In genomic region chr3:145989576-145990081, GRCm38 (mm10) we compare ENCODE assay signal across 7 mouse cellular contexts. TPM values are rescaled to one million over a fixed set of nuclear protein-coding genes. Genes with fewer than 3 reads are reported as not detected.
DNase-seq lines count a peak whose midpoint lies in the region; ATAC-seq and TF ChIP-seq lines count a peak whose summit lies in the region.

No protein-coding gene starts in this region.

- H3K36me3 ChIP-seq in lung, postnatal 0 days (ENCODE audit: insufficient read depth, low read length): no peaks in the 10 kb centered on the region
- no peaks in the 10 kb centered on the region for H3K36me3 ChIP-seq in embryonic facial prominence, embryonic 14.5 days (ENCODE audit: control insufficient read depth, insufficient read depth, low read length)
- peaks cover 3% of the 10 kb centered on the region for H3K36me3 ChIP-seq in limb, embryonic 13.5 days
- no peaks in the 10 kb centered on the region for H3K36me3 ChIP-seq in stomach, embryonic 14.5 days (ENCODE audit: control insufficient read depth, insufficient read depth, low read length)

- no peak for TF ChIP-seq EP300 in lung, postnatal 0 days (IDR thresholded peaks at IDR 0.05)

- H3K27me3 ChIP-seq in lung, postnatal 0 days (replicated peaks; ENCODE audit: insufficient read depth, low read length): no peaks in the 10 kb centered on the region
- H3K27me3 ChIP-seq in embryonic facial prominence, embryonic 14.5 days (replicated peaks; ENCODE audit: control insufficient read depth, insufficient read depth, low read length): 0 out of 2 replicates have a peak, but pooled peaks cover 3% of the 10 kb centered on the region
- 0 out of 2 replicates have a peak, but pooled peaks cover 6% of the 10 kb centered on the region for H3K27me3 ChIP-seq in limb, embryonic 13.5 days
- H3K27me3 ChIP-seq in stomach, embryonic 14.5 days (ENCODE audit: control insufficient read depth, insufficient read depth, low read length): no peaks in the 10 kb centered on the region

- TF ChIP-seq CTCF in lung, postnatal 0 days (IDR thresholded peaks at IDR 0.05): 0 out of 2 replicates have a peak, but pooled peaks have one; percentile 10

- H3K4me1 ChIP-seq in lung, postnatal 0 days (ENCODE audit: insufficient read depth, low read depth, low read length): peaks cover 6% of the 10 kb centered on the region; the same call in 1 of the 2 replicates
- peaks cover 11% of the 10 kb centered on the region for H3K4me1 ChIP-seq in embryonic facial prominence, embryonic 14.5 days (ENCODE audit: control insufficient read depth, insufficient read depth, low read length)
- peaks cover 38% of the 10 kb centered on the region for H3K4me1 ChIP-seq in limb, embryonic 13.5 days
- peaks cover 9% of the 10 kb centered on the region; the same call in 1 of the 2 replicates for H3K4me1 ChIP-seq in stomach, embryonic 14.5 days (ENCODE audit: control insufficient read depth, insufficient read depth, low read length)

- H3K4me3 ChIP-seq in lung, postnatal 0 days (ENCODE audit: low read depth, low read length): peak overlapping the region; percentile 69
- H3K4me3 ChIP-seq in embryonic facial prominence, embryonic 14.5 days (ENCODE audit: low read depth, low read length): peak overlapping the region; percentile 77
- H3K4me3 ChIP-seq in limb, embryonic 13.5 days: peak overlapping the region; percentile 75
- H3K4me3 ChIP-seq in stomach, embryonic 14.5 days (ENCODE audit: low read depth, low read length): peak overlapping the region; percentile 72

- WGBS in lung, postnatal 0 days: 17% methylated on average over 11 of the region's 11 CpGs
- 6% methylated on average over 11 of the region's 11 CpGs for WGBS in embryonic facial prominence, embryonic 14.5 days
- 3% methylated on average over 11 of the region's 11 CpGs for WGBS in limb, embryonic 13.5 days
- 8% methylated on average over 11 of the region's 11 CpGs for WGBS in stomach, embryonic 14.5 days

- H3K27ac ChIP-seq in lung, postnatal 0 days (ENCODE audit: low read length): peak overlapping the region; percentile 98; the same call in 1 of the 2 replicates
- H3K27ac ChIP-seq in embryonic facial prominence, embryonic 14.5 days (replicated peaks; ENCODE audit: low read depth, low read length): no peak overlapping the region
- H3K27ac ChIP-seq in limb, embryonic 13.5 days: no peak overlapping the region
- no peak overlapping the region for H3K27ac ChIP-seq in stomach, embryonic 14.5 days (ENCODE audit: low read length)

- peak overlapping the region; percentile 56 for H3K9ac ChIP-seq in lung, postnatal 0 days (replicated peaks; ENCODE audit: low read depth)
- peak overlapping the region; percentile 90 for H3K9ac ChIP-seq in embryonic facial prominence, embryonic 14.5 days (ENCODE audit: low read depth, low read length)
- peak overlapping the region; percentile 85; the same call in 1 of the 2 replicates for H3K9ac ChIP-seq in limb, embryonic 13.5 days
- H3K9ac ChIP-seq in stomach, embryonic 14.5 days (replicated peaks; ENCODE audit: low read depth, low read length): no peak overlapping the region

- peak; percentile 65 for DNase-seq in lung, postnatal 0 days (ENCODE audit: low spot score)
- DNase-seq in lung, postnatal 14 days: no peak
- DNase-seq in embryonic facial prominence, embryonic 14.5 days (ENCODE audit: low spot score): peak; percentile 34
- DNase-seq in urinary bladder, postnatal 36 days (ENCODE audit: low spot score in 2 of 2): no peak
- DNase-seq in ovary, postnatal 10 days (ENCODE audit: low spot score): no peak

- no peaks in the 10 kb centered on the region for H3K9me3 ChIP-seq in lung, postnatal 0 days (ENCODE audit: low read length)
- no peaks in the 10 kb centered on the region for H3K9me3 ChIP-seq in embryonic facial prominence, embryonic 14.5 days (ENCODE audit: control insufficient read depth, low read length)
- H3K9me3 ChIP-seq in limb, embryonic 13.5 days: no peaks in the 10 kb centered on the region
- H3K9me3 ChIP-seq in stomach, embryonic 14.5 days (ENCODE audit: control insufficient read depth, low read depth, low read length): no peaks in the 10 kb centered on the region

- ATAC-seq in lung, postnatal 0 days: no peak
- ATAC-seq in embryonic facial prominence, embryonic 14.5 days (ENCODE audit: low read depth): no peak
- ATAC-seq in limb, embryonic 13.5 days (ENCODE audit: low FRiP score, low read depth): no peak
- no peak for ATAC-seq in stomach, embryonic 14.5 days (ENCODE audit: insufficient number of reproducible peaks, insufficient read depth, low FRiP score, low read depth)

- H3K4me2 ChIP-seq in lung, postnatal 0 days (replicated peaks; ENCODE audit: low read depth, low read length): peak overlapping the region; percentile 85
- peak overlapping the region; percentile 86 for H3K4me2 ChIP-seq in embryonic facial prominence, embryonic 14.5 days (ENCODE audit: low read depth, low read length)
- peak overlapping the region; percentile 98 for H3K4me2 ChIP-seq in limb, embryonic 13.5 days (replicated peaks)
- peak overlapping the region; percentile 84 for H3K4me2 ChIP-seq in stomach, embryonic 14.5 days (replicated peaks; ENCODE audit: low read depth, low read length)

RNA-seq across cellular contexts. Expression of gene Syde2, which starts 2.0 kb away (rescaled TPM):
- polyA plus RNA-seq in lung, postnatal 0 days (2015; fragmentation: Nextera tagmentation; extraction: Ambion mirVana): 2.6 and 3.1 TPM in 2 replicates
- polyA plus RNA-seq in embryonic facial prominence, embryonic 14.5 days (2014; fragmentation: Nextera tagmentation; extraction: Ambion mirVana): 2.3 and 2.4 TPM in 2 replicates
- polyA plus RNA-seq in limb, embryonic 13.5 days (2015; fragmentation: Nextera tagmentation; extraction: Ambion mirVana): 1.9 and 2.3 TPM in 2 replicates
- 3.1 and 3.8 TPM in 2 replicates for polyA plus RNA-seq in stomach, embryonic 14.5 days (2014; fragmentation: Nextera tagmentation; extraction: Ambion mirVana)

RNA-seq across cellular contexts. Expression of gene 2410004B18Rik, which starts 51.8 kb away (rescaled TPM):
- polyA plus RNA-seq in lung, postnatal 0 days (2015; fragmentation: Nextera tagmentation; extraction: Ambion mirVana): 40.2 and 47.6 TPM in 2 replicates
- polyA plus RNA-seq in embryonic facial prominence, embryonic 14.5 days (2014; fragmentation: Nextera tagmentation; extraction: Ambion mirVana): 47.3 and 48.9 TPM in 2 replicates
- 48.6 and 51.3 TPM in 2 replicates for polyA plus RNA-seq in limb, embryonic 13.5 days (2015; fragmentation: Nextera tagmentation; extraction: Ambion mirVana)
- 41.5 and 45.1 TPM in 2 replicates for polyA plus RNA-seq in stomach, embryonic 14.5 days (2014; fragmentation: Nextera tagmentation; extraction: Ambion mirVana)

Comparison
In these comparisons a context has a peak if more than half of its experiments do, and no peak if none do; other contexts are left out.
1. DNase-seq: peak in lung, postnatal 0 days (single experiment) and embryonic facial prominence, embryonic 14.5 days (single experiment); none in lung, postnatal 14 days (single experiment), urinary bladder, postnatal 36 days (0 of 2) and ovary, postnatal 10 days (single experiment).
2. Peak in every context shown above with its lines, with median percentiles within 50 percentile points of each other: H3K4me2 ChIP-seq and H3K4me3 ChIP-seq.